Mouse (Mus musculus): ENCODE measurements around the gene Creb5.

The Creb5 gene

GRCm38 (mm10) chr6:53497904-53498536 is 210.9 kb downstream of the Creb5 start:
- DNase-seq = no peak

- no peak for DNase-seq
Measured at GRCm38 (mm10) chr6:53499621-53500295, 212.7 kb downstream of the Creb5 start.

- DNase-seq = no peak
Measured at GRCm38 (mm10) chr6:53501236-53501635, 214.2 kb downstream of the Creb5 start.

- DNase-seq = no peak
Measured at GRCm38 (mm10) chr6:53506947-53507564, 220.0 kb downstream of the Creb5 start.

GRCm38 (mm10) chr6:53508847-53509494 is 221.9 kb downstream of the Creb5 start:
- no peak for DNase-seq

- DNase-seq = no peak
Measured at GRCm38 (mm10) chr6:53510005-53510404, 222.9 kb downstream of the Creb5 start.

GRCm38 (mm10) chr6:53512226-53512625 is 225.2 kb downstream of the Creb5 start:
- no peak for DNase-seq

- DNase-seq = no peak
Measured at GRCm38 (mm10) chr6:53513380-53513779, 226.3 kb downstream of the Creb5 start.

- no peak for DNase-seq
Measured at GRCm38 (mm10) chr6:53514862-53515261, 227.8 kb downstream of the Creb5 start.

- no peak for DNase-seq
Measured at GRCm38 (mm10) chr6:53515611-53516010, 228.5 kb downstream of the Creb5 start.

GRCm38 (mm10) chr6:53517371-53517945 is 230.4 kb downstream of the Creb5 start:
- no peak for DNase-seq

- DNase-seq = no peak
Measured at GRCm38 (mm10) chr6:53523743-53524497, 236.8 kb downstream of the Creb5 start.

GRCm38 (mm10) chr6:53526460-53526859 is 239.4 kb downstream of the Creb5 start:
- DNase-seq = no peak

- DNase-seq = no peak
Measured at GRCm38 (mm10) chr6:53530742-53531141, 243.7 kb downstream of the Creb5 start.

- DNase-seq = no peak
Measured at GRCm38 (mm10) chr6:53531461-53531860, 244.4 kb downstream of the Creb5 start.

- peak; percentile 90 for DNase-seq
Measured at GRCm38 (mm10) chr6:53537530-53537929, 250.5 kb downstream of the Creb5 start.

- DNase-seq = no peak
Measured at GRCm38 (mm10) chr6:53541798-53542197, 254.7 kb downstream of the Creb5 start.

GRCm38 (mm10) chr6:53545483-53545900 is 258.4 kb downstream of the Creb5 start:
- DNase-seq = no peak

GRCm38 (mm10) chr6:53545989-53546388 is 258.9 kb downstream of the Creb5 start:
- no peak for DNase-seq

GRCm38 (mm10) chr6:53548236-53548635 is 261.2 kb downstream of the Creb5 start:
- no peak for DNase-seq

GRCm38 (mm10) chr6:53549409-53549808 is 262.3 kb downstream of the Creb5 start:
- DNase-seq = no peak

- DNase-seq = peak; percentile 48
Measured at GRCm38 (mm10) chr6:53556050-53556449, 269.0 kb downstream of the Creb5 start.

GRCm38 (mm10) chr6:53560928-53561327 is 273.9 kb downstream of the Creb5 start:
- DNase-seq = no peak
